Mouse (Mus musculus) gastrocnemius, adult 8-10 months (tissue): ENCODE results near the gene Elmo1. TPM values are rescaled to one million over a fixed set of nuclear protein-coding genes. Genes with fewer than 3 reads are reported as not detected.

ENCODE experiments used
- DNase-seq, 2 experiments: peaks; one replicate each; pipeline ENCODE4 v3.0.0; 2022; ENCODE audit warnings: low spot score in 2 of 2
- total RNA-seq, 4 experiments: library from RNA; stranded (reverse); gene quantifications; 2 replicates each; pipeline ENCODE4 v1.2.4; 2022

Elmo1 gene
- total RNA-seq, 4 experiments from 2014 or later, result 1.3 to 3.7 (median 2.4) TPM

DNA sequence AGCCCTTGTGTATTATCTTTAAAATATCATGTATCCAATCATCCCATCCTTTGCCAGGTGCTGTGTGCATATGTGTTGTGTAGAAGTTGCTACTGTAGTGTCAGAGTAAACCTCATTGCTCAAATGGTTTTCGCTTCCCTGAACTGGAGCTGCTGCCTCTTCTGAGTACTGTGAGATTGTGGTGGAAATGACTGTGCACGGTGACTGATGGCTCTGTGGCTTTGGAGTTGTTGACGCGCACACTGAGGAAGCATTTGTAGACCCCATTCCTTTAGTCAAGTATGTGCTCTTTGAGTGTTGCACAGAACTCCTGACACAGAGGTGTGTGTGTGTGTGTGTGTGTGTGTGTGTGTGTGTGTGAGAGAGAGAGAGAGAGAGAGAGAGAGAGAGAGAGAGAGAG, 166.2 kb downstream of the Elmo1 start:
- DNase-seq, result no peak

DNA sequence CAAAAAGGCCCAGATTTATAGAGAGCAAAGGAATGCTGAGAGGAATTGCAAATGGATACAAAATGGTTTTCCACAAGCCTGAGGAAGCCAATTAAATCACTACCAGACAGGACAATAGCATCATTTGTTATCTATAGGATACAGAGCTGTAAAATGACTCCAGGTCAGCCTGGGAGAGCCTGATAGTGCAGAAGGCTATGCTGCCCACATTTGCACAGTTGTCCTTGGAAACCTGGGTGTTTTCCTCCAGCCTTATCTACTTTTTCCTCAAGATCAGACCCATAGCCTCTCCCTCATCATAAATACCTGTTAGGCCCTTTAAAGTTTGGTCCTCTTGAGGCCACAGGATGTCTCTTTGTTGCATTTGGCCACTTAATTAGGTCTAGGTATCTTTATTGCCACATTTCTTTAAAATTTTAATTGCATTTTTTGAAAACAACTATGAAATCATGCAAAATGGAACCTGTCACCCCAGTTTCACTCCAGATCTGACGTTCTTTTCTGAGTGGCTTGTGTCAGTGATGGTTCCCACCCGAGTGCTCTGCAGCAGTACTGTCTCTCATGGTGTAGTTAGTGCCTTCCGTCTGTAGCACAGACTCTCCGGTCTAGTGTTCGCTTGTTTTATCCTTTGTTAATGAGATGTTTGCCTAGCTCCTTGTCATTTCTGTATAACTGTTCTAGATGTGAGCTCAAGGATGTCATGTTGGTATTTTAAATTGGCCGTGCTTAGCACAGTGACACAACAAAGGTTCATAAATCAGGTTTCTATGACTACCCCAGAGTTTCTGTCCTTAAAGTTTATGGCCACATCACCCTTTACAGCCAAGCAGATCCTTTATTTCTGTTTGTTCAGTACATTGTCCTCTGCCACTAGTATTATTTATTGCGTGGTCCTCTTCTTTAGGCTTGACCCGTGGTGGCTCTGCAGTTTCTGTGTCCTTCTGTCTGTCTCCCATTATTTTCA, 167.4 kb downstream of the Elmo1 start:
- no peak for DNase-seq

DNA sequence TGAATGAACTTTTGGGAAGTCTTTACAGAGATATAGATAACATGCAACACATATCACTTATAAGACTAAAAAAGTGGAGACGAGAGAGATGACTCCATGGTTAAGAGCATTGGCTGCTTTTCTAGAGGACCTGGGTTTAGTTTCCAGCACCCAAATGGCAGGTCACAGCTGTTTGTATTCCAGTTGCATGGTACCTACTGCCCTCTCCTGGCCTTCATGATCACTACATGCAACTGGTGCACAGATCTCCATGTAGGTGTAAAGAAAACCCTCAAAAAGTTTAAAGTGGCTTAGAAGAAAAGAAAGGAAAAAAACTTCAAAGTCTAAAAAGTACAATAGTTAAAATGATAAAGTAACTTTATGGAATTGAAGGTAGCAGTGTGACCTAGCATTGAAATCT, 172.8 kb downstream of the Elmo1 start:
- no peak for DNase-seq

DNA sequence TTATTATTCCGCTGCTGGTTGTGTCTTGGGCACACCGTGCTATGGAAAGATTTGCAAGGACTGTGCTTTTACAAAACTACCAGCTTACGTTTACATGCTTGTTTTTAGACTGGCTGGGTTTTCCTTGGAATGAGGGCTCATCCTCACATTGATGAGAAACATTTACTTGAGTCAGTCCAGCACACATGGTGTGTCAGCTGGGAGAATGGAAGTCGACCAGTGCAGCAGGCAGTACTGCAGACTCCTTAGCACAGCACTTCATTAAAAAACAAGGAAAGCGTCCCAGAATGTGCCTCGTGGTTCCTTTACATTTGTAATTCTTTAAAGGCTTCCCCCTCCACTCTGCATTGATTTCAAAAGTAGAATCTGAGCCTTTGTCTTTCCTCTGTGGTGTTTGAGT, 179.8 kb downstream of the Elmo1 start:
- no peak for DNase-seq

DNA sequence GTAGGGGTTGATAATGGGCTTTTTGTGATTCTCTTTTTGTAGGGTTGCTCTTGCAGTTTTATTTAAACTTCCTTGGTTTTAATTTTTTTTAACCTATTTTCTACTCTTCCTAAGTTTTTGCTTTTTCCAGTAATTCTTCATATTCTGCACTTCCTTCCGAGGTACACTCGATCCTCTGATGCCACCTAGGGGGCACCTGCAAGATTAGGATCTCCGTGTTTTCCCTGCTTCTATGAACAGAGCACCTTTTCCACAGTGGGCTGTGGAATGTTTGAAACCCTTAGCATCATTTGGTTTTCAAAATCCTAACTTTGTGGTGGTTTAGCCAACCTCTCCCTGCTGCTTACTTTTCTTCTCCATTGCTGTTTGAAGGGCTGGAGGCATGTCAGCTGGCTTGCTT, 181.4 kb downstream of the Elmo1 start:
- DNase-seq, result no peak

DNA sequence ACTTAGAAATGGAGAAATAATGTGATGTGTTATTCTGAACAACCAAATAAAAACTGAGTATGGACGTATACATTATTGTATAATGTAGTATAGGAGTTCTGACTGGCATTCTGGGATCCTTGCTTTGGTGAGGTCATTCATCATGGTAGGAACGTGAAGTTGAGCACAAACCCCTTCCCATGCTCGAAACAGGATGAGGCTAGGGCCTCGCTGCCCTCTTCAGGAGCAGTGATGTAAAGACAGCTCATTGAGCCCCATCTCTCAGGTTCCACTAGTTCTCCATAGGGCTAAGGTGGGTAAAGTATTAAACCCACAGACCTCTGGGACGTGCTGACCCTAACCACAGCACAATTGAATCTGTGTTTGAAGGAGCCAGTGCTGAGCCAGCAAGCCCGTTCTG, 182.2 kb downstream of the Elmo1 start:
- DNase-seq, result no peak

DNA sequence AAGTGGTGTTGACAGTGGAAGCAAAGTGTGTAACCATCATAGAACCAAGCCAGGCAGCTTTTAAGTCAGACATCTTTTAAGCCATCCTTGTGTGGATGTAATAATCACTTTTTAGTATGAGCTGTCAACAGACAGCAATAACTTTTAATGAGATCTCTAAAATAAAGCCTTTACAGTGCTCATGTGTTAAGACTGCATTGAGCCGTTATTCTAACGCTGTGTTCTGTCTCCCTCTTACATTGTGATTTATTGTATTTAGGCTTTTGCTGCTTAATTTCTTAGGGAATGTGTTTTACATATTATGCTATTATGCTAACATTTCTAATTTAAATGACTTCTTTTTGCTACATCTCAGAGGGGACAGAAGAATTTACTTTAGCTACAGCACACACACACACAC, 189.5 kb downstream of the Elmo1 start:
- no peak for DNase-seq

DNA sequence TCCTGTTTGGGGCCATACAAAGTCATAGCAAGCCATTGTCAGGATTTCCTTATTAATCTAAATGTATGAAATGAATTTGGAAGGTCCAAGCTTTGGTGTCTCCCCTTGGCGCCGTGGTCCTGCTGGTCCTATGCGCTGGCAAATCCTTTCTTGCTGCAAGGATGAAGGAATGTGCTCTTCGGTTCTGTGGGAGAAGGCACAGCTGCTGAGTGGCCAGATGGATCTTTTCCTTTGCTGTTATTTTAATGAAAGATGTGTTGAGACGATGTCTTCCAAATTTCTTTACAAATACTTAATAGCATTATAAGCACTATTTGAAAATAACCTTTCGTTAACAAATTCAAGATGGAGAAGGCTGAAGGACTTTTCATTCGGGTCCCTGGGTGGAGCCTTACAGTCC, 193.5 kb downstream of the Elmo1 start:
- no peak for DNase-seq

DNA sequence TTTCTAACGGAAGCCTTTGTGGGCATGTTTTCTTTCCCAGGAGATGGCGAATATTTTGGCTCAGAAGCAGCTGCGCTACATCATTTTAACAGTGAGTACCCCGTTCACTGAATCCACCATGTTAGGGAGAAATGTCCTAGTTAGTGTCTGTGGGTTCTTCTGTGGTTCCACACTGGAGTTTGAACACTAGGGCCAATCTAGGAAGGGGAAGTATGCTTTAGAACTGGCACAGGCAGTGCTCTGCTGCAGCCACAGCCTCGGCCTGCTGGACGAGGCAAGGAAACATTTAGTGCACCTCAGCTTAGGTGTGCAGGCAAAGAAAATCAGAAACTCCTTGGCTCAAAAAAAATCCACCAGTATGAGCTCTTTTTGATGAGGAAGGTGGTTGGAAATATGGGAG, 196.3 kb downstream of the Elmo1 start:
- no peak for DNase-seq

DNA sequence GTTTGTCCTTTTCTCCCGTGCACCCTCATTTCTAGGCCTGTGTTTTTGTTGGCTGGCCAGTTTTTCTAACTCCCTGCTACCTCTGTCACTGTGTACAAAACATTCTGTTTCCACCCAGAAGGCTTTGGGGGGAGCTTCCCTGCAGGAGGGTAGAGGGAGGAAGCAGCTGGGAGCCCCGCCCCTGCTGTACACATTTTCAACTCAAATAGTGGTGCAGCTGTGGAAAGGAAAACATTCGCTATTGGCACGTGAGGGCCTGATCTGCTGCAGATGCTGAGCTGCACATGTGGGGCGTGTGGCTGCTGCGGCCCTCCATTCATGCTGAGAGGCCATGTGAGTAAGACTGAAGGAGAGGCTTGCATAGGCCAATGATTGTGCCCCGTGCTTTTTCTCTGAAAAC, 198.0 kb downstream of the Elmo1 start:
- peak; percentile 20 to 35 for DNase-seq

DNA sequence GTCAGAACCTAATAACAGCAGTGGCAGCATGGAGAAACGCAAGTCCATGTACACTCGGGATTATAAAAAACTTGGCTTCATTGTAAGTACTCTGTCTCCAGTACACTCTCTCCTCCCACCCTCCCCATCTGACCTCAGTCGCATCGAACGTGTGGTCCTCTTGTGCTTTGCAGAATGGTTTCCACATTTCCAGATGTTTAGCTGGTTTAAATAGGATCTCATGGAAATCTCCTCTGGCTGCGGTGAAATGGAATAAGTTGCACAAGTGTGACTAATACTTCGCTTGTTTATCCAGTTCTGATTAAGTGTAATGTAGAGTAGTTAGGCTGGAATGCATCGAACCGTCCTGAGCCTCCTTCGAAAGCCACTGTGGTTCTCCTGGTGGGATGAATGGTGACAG, 200.0 kb downstream of the Elmo1 start:
- no peak for DNase-seq

DNA sequence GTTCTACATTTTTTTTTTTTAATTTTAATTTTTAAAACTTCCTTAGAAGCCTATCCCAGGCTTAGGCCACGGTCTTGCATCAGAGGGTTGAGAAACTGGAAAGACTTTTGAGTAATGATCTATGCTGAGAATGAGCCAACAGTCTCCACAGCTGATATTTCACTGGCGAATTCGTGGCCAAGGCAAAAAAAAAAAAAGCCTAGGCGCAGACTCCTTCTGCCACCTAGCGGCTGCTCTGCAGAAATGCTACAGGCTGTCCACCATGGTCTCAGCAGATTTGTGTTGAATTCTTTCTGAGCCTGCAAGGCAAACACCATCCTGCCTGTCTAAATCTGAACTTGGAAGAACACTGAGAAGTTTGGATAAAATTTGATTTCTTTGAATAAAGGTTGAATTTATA, 202.0 kb downstream of the Elmo1 start:
- peak in 1 of 2 experiments; percentile 16 for DNase-seq

DNA sequence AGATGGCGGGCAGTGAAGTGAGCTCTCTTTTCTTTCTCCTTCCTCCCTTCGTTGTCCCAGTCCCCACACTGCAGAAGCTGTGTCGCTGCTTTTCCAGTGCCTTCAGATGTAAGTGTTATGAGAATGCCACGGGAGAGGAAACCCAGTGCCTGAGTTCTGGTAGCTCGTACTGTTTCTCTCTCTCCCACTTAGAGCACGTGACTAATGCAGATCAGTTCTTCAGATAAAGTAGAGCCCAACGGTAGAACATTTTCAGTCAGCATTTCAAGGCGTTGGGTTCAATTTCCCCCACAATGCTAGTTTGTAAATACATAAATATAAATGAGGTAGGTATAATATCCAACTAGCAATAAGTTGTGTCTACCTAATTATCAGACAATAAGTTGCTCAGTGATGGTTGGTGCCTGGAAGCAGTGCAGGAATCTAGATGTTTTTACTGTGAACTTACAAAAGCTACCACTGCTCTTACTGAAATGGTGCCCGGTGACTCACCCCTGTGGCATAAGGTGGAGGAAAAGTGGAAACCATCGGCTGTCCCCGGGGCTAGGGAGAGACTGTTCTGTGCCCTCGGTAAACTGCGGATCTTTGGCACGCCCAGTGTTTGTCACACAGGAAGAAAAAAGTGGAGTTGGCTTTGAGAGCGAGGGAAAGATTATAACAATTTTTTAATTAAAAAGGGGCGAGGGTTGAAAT, 205.0 kb downstream of the Elmo1 start:
- DNase-seq, result no peak

DNA sequence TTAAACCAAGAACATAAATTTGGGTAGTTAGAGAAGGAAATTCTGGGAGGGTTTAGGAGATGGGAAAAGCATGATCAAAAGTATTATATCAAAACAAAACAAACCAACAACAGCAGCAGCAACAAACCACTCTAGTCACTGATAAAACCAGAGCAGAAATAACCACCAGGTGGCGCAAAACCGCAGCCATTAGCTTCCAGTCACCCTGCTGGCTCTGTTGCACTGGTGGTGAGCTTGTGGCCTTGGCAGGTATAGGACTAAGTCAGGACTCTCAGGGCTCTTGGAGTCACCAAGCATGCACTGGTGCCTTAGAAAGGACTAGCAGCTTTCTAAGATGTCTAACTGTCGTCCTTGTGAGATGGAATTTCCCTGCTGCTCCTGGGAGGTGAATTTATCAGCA, 207.4 kb downstream of the Elmo1 start:
- DNase-seq, result peak in 1 of 2 experiments; percentile 11

DNA sequence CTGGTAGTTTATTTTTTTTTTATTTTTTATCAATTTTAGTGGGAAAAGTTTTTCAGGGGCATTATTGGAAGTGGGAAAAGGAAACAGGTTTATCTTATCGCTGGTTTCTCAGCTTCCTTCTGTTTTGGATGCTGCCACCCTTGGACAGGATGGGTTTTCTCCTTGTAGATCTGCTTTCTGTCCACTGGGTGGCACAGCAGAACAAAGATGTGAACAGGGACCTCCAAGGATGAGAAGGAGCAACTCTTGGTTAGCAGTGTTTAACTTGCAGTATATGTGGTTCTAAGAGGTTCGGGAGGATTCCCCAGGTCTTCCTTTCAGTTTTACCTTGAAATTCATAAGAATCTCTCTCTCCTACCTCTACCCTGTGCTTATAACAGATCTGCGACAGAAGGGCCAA, 209.0 kb downstream of the Elmo1 start:
- no peak for DNase-seq

DNA sequence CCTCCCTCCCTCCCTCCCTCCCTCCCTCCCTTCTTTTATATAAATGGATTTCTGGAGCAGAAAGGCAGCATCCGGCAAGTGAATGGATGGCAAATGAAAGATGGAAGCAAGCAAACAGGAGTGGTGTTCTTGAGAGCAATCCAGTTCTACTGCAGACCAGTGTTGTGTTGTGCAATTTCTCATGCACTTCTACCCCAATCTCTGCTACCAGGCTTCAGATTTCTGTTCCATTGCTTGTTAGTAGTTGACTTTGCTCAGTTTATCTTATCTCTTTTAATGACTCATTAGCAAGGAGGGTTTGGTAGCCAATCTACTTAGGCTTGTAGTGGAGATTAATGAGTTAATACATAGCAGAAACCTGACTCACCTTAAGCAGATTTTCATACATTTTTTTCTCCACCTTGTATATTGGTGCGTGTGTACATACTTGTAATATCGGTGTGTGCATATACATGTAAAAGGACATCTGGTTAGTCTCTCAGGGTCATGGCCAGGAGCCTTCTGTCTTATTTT, 209.7 kb downstream of the Elmo1 start:
- no peak for DNase-seq

DNA sequence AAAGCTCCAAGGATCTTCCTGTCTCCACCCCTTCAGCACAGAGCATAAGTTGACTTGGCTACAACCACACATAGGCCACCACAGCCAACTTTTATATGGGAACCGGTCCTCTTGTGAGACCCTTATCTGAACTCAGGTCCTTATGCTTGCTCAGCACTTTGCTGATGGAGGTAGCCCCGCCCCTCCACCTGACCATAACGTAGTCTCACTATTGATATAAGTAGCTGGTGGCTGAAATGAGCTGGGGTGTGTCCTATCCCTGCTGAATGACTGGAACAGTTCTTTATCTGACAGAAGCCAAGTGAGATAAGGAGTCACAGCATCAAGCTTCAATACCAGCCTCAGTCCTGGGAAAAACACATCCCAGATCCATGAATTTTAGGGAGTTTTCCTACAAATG, 210.2 kb downstream of the Elmo1 start:
- no peak for DNase-seq

DNA sequence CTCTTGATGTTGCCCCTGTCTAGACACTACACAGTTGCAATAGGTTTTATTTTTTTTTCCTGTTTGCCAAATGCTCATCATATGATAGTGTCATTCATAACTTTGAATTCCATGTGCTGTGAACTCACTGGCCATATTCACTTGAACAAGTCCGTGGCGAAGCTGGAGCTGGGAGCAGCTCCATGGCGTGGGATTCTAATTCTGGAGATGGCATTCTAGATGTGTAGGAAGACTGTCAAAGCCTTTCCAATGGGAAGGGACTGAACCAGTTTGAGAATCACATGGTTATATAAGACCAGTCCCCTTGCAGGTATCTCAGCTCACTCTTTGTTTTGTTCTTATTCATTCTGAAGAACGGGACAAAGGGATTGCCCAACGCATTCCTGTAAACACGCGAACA, 211.4 kb downstream of the Elmo1 start:
- no peak for DNase-seq

DNA sequence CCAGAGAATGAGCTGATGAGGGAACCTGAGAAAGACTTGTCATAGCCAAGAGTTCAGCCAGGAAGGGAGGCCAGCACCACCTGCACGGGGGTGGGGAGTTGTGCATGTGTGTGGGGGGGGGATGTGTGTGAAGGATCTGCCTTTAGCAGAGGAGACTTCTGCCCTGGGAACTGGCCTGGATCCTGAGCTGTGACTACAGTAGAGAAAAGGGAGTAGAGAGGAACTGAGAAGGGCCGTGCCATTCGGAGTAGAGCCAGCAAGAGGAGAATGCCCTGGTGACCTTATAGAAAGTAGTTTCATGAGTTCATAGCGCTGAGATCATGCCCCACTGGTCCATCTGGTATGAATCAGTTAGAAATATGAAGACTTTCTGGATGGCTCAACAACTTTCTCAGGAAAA, 215.2 kb downstream of the Elmo1 start:
- peak; percentile 10 to 15 for DNase-seq

DNA sequence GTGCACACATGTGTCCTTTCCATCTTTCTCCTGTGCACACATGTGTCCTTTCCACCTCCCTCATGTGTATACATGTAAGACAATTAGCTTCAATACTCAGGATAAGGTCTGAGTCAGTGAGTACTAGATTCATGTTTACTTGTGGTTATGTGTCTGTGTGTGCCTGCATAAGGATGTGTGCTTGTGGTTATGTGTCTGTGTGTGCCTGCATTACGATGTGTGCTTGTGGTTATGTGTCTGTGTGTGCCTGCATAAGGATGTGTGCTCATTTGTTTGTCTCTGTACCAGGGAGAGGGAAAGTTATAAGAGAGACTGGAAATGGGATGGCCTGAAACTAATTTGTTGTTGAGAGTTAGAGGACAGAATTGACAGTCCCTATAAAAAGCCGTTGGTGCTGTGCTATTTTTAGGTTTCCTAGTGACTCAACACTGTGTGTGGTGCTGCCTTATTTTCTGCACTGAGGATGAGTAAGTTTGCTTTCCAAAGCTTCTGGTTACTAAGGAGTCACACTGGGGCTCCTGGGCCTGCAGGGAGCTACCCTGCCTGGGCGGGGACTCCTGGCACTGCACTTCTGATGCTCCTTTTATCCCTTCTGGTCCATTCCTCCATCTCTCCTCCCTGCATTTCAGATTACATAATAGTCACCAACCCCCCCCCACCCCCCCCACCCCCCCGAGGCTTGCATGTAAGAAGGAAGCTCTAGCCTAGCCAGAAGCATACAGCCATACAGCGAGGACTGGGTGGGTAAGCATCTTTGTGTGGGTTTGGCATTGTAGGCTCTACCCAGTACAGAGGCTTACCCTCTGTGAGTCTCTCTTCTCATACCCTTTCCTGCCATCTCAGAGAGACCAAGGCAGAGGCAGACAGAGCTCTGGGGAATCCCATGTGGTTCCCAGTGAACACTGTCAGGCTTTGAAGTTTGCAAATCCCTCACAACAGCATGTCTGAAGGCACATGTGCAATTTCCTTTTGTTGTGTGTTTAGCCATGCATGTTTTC, 216.1 kb downstream of the Elmo1 start:
- peak; percentile 4 to 36 for DNase-seq

DNA sequence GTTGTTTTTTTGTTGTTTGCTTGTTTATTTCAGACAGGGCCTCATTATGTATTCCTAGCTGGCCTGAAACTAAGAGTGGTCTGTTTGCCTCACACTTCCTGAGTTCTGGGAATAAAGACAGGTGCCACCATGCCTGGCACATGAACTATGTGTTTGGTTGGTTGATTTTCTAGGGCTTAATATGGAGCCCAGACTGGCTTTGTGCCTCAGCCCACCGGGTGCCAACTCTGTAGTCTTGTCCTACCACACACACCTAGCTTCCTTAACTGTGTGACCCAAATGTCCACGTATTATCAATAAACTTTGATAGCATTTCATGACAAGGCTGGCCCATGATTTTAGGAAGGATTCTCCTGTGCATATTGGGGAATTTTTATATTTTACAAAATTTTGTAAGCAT, 217.0 kb downstream of the Elmo1 start:
- DNase-seq, result no peak
